Mouse (Mus musculus) c-Kit-negative CD71-positive TER-119-positive erythroid progenitor cells, embryonic 14.5 days (primary cell): ENCODE results near the gene Slc15a5.
"Not testable (repeated sequence)": the region's sequence is repeated elsewhere in the genome, so short reads cannot be mapped to it uniquely, and the experiment has no call there.

Experiments used
- DNase-seq: peaks from one replicate; pipeline ENCODE4 v3.0.0-alpha.2; 2013; ENCODE audit warnings: low read depth, low spot score

Slc15a5 gene

DNA sequence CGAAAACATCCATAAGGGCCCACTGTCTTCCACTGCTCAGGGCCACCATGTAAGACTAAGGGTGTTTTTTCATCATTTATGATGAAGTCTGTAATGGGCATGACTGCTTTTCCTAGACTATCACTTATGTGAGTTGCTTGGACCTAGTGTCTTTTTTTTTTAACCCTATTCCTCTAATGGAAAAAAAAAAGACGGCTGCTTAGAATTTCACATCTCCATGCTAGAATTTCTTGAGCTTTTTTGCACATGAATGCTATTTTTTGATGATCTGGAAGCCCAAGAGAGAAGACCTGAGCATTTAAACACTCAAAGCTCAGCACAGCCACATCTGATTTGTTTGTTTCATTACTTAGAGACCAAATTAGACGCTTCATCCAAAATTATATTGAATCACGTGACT, at the start of gene Slc15a5:
Gene Slc15a5 (minus strand): TSS at position 101 of the 400 bp plus-strand sequence.
- DNase-seq: no peak

DNA sequence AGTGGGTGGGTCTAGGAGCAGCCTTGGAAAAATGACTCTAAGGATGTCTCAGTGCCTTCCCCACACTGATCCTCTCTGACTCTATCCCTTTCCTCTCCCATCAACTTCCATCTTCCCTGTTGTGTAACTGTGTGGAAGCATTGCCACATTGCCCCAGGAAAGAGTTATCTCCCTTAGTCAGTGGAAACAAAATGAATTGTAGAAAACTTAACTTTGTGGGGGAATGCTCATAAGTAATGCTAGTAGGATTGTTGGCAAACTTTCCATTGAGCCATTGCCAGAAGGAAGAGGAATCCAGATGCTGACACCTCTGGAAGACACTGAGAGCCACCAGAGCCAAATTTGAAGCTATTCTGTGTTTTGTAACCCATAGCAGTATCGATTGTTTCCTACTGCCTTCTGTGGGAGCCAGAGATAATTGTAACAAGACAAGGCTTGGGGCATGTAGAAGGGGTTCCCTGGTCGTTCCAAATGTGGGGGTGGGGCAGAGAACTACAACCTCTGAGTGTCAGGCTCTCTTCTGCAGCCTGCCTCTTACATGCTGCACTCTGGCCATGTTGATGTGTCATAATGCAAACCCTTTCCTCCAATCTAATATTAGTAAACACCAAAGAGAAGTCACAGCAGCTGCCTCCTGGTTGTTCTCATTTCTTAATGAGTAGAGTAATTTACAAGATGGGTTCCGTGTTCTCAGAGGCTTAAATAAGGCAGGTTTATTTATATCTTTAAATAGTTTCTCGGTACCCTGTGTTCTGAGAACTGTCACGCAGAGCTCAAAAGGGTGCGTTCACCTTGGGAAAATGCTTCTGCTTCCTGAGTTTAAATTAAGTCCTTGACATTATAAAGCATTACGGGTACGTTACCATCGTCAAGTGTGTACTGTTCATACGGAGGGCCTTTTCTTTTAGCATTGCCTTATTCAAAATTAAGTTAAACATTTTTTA, 48.9 kb upstream of the Slc15a5 start:
- DNase-seq: no peak

DNA sequence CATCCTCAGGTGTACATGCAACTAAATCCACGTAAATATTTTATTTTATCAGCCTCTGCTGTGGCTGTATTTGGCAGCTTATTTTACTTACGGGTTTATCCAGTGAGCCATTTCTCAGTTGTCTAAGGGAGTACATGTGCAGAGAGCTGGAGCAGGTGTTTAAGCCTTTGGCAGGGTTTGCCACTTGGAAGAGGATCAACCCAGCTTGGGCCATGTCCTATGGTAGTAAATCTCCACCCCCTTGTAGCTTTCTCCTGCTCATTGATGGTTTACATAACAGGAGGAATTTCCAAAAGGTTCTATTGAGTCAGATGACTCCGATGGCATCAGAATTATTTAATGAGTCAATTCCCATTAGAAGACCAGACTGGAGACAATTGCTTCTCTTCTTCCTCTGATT, 37.8 kb upstream of the Slc15a5 start:
- no peak for DNase-seq

DNA sequence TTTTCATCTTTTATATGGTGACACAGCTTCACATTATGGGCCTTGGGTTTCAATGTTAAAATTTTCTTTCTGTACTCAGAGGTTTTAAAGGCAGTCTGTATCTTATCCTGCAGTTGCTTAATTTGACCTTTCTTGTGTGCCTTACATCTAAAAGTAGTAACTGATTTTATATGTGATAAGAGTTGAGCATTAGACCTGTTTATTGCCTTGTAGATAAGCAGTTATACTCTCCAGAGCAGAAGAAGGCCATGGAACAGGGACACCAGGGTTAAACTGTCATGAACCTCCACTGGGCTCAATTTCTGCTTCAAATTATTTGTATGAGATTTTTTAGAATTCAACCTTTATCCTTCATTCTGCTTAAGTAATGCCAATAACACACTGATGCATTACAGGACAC, 24.8 kb upstream of the Slc15a5 start:
- DNase-seq: no peak

DNA sequence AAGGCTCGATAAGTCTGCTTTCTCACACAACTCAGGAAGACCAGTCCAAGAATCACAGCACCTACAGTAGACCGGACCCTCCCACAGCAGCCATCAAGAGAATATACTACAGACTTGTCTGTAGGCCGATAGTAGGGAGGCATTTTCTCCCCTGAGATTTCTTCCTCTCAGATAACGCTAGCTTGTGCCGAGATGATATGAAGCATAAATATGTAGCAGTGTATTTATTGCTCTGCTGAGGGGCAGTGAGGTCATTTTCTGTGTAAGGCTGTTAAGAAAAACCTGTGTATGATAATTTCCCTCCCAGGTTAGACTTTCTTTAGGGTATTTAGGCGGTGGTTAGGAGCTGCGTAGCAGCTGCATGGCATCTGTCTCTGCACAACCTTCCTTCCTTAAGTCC, 23.2 kb upstream of the Slc15a5 start:
- no peak for DNase-seq

DNA sequence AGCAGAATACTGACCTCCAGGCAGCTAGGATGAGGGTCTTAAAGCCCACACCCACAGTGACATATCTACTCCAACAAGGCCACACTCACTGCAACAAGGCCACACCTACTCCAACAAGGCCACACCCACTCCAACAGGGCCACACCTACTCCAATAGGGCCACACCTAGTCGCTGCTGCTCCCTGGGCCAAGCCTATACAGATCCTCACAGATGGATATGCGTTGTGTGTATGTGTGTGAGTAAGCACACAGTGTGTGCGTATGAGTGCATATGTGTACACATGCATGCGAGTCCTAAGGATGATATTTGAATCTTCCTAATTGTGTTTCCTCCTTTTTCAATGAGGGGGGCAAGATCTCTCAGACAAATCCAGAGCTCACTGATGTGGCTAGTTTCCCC, 22.1 kb upstream of the Slc15a5 start:
- DNase-seq: no peak

DNA sequence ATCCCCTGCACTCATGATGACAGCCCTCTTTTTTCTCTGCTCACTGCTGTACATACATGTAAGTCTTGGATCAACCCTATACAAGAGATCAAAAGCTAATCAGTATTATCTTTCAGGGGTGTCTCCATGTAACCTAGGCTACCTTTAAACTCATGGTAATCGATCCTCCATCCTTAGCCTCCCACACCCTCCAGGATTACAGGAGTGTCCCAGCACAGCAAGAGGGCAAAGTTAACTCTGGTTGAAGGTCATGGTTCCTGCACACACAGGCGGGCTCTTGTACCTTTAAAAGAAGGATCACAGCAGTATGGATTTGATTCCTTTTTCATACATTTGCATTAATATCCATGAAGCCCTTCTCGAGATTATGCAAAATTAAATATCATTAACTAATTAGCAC, 19.9 kb upstream of the Slc15a5 start:
- no peak for DNase-seq

DNA sequence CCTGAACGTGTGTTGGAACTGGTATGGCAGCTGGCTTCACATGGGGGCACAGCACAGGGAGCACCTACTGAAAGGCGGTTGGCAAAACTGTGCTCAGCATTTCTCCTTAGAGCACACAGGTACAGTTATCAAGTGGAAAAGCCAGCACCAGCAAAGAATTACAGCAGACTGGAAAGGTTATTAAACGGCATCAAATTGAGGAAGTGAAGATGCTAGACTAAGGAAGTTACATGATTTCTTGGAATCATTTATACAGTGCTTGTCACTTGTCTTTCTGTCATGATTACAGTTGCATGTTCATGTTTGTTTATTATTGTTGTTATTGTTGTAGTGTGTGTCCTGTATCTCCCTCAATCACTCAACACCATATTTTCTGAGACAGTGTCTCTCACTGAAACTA, 15.3 kb upstream of the Slc15a5 start:
- no peak for DNase-seq

DNA sequence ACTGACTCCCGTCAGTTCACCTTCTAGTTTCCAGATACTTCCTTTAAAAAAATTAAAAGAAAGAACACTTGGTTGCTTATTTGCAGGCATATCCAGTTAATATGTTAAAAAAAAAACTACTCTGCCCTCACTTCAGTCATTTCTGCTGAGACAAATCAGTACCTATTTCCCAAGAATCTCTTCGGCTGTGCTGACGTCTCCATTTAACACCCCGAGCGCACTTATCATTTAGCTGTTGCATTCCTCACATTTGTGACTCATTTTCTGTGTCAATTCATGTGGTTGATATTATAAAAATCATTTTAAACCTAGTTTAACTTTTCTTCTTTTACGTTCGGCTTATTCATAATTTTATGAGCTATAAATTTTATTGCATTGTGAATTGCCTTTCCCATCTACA, 12.7 kb upstream of the Slc15a5 start:
- DNase-seq: no peak

DNA sequence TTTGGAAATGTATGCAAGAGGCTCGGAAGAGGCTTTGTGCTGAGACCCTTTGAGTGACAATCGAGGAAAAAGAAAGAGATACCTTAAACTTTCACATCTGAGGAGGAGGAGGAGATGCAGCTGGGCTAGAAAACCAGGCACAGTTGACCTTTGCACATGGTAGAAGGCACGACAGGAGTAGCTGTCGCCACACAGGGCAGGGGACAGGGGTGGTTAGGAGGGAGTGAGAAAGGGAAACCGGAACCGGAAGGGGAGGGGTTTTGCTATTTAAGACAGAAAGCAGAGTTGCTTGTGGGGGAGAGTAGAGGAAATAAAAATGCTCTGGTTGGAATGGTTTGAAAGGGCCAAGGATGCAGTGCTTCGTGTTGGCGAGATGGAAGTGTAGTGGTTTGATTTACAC, 9.4 kb upstream of the Slc15a5 start:
- no peak for DNase-seq

DNA sequence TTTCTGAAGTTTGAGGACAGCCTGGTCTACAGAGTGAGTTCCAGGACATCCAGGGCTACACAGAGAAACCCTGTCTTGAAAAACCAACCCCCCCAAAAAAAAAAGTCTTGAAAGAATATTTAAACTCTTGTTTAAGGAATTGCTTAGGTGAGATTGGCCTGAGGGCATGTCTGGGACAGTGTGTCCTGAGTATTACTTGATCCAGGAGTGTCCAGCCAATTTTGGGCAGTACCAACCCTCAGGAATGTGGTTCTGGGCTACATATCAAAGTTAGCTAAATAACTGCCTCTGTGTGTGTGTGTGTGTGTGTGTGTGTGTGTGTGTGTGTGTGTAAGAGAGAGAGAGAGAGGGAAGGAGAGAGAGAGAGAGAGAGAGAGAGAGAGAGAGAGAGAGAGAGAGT, 6.7 kb upstream of the Slc15a5 start:
- not testable (repeated sequence) for DNase-seq

DNA sequence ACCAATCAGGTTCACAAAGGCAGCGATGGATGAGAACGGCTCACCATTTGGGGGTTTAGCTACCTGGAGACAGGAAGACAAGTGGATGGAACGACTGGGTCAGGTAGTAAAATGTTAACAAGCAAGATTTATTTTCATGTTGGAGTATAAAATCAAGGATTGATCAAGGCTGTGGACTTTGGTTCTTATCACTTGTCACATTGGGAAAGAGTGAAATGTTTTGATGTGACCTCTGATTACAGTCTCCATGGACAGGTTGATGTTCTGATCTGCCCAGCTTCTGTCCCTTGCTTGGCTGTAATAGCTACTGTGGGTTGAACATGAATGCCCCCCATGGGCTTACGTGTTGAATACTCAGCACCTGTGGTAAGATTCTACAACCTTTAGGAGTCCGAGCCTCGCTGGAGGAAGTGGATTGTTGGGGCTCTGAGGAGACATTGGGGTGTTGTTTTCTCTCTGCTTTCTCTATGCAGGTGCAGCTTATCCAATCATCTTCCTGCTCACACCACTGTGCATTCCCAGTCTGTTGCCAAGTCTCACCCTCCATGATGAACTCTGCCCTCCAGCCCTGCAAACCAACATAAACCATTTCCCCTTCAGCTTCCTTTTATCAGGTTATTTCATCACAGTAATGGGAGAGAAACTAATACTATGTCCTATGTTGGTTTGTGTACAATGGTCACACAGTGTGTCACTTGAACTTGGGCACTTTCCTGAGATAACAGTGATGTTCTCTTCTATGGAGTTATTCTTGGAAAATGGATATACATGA, 1.2 kb upstream of the Slc15a5 start:
- no peak for DNase-seq

DNA sequence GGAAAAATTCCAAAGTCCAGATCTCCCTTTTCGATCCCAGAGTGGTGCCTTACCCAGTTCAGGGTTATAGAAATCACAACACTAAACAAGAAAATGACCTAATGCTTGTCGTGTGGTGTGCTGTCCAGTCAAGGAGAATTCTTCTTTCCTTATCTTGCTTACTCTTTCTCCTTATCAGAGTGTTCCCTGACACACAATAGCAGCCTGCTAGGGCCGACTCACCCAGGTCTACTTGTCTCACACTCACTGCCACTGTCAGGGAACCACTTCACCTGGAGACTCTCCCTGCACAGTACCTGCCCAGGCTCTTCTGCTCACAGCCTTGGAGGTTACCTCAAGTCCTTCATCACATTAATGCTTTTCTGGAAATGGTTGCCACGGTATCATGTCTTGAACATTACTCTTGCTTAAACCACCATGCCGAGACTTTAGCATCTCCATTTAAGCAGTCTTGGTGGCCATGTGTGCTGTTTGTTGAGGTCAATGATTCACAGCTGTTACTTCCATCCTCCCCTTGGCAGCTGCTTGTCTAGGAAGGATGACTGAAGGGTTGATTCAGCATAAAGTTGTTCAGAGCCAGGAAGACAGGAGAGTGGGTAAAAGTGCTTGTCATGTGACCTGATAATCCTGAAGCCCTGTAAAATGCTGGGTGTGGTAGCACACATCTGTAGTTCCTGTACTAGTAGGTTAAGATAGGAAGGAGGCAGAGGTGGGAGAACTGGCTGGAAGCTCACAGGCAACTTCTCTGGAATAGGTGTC, 1.9 kb downstream of the Slc15a5 start:
- no peak for DNase-seq

DNA sequence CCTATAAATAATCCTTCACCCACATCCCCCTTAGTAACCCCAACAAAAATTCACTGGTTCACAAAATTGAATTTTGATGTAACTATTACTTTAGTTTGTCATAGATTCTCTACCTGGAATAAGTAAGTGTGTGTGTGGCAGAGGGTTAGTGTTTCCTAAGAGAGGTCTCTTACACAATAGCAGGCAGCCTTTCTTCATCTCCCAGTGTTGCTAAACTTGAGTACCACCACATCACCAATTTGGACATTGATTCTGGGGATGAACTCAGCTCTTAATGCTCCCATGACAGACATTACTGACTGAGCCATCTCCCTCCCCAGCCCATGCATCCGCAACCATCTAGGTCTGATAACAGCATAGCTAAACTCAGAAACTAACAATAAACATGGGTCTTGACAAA, 4.0 kb downstream of the Slc15a5 start:
- no peak for DNase-seq

DNA sequence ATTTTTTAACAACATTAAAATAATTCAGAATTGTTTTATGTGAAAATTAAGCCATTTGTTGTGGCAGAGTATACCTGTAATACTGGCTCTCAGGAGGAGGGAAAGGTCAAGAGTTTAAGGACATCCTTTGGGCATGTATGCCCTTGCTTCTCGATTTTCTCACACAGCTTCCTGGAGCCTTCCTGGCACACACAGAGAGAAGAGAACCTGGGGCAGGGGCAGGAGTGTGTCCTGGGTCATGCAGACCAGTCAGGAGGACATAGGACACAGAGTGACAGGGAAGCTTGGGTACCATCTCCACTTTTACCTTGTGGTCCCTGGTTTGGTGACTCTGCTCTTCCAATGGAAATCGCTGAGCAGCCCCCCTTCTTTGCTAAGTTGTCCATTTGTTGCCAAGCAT, 6.2 kb downstream of the Slc15a5 start:
- no peak for DNase-seq

DNA sequence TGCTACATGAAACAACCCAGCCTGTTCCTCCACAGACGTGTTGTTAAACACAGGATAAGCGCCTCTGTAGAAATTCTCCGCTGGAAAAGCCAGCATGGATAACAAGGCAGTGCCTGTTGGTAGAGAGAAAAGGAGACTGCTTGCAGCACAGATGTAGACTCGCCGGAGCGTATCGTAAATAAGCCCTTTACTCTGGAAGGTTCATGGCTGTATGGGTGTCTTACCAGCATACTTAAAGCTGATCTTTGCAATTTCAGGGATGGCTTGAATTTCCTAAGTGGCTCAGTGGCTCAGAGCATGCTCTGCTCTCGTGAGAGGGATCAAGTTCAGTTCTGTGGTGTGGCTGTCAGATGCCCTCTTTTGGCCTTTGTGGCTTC, 6.8 kb downstream of the Slc15a5 start:
- DNase-seq: no peak

DNA sequence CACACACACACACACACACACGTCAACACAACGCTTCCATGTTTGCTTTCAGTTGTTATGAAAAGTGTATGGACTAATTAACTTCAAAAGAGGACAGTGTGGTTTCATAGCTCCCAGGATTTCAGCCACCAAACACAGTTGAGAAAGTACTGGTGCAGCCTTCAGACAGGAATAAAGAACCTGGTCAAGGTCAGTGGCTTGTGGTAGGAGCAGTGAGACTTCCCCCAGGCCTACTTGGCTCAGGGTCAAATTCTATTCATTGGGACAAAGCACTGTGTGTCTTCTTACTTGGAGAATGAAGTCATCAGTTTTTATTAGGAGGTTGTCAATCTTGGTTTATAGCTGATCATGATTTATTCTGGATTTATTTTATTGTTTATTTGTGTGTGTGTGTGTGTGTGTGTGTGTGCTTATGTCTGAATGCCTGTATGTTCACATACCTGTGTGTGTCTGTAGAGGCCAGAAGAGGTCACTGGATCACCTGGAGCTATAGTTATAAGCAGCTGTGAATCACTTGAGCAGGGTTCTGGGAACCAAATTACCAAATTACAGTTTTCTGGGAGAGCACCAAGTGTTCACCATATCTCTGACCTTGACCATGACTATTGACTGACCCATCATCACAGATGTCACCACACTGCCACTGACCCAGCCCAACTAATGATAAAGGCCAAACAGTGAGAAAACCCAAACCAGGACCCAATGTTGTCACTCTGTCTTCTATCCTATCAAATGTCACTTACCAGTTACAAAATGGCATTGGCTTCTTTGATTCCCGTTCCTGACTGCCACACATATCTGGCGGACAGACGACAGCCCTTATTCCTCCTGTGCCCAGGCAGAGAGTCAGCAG, 7.4 kb downstream of the Slc15a5 start:
- DNase-seq: no peak

DNA sequence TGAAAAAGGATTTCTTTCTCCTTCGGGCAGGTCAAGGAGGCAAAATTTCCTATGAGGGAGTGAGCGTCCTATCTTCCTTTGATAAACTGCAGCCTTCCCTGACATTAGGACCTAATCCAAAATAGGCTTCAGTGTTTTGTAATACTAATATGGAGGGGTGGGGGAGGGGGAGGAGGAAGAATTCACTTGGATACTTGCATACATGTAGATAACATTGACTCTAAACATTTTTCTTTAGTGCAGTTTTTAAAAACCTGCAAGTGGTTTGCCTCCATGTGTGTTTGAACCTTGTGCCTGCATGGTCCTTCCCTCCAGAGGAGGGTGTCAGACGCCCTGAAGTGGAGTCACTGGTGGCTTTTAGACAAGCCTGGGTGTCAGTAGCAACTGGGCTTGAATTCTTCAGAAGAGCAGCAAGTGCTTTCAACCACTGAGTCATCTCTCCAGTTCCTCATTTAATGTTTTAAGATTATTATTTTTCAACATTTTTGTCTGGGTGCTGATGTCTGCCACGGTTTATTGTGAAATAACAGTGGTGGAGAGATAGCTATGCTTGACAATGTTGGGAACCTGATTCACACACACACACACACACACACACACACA, 8.1 kb downstream of the Slc15a5 start:
- no peak for DNase-seq

DNA sequence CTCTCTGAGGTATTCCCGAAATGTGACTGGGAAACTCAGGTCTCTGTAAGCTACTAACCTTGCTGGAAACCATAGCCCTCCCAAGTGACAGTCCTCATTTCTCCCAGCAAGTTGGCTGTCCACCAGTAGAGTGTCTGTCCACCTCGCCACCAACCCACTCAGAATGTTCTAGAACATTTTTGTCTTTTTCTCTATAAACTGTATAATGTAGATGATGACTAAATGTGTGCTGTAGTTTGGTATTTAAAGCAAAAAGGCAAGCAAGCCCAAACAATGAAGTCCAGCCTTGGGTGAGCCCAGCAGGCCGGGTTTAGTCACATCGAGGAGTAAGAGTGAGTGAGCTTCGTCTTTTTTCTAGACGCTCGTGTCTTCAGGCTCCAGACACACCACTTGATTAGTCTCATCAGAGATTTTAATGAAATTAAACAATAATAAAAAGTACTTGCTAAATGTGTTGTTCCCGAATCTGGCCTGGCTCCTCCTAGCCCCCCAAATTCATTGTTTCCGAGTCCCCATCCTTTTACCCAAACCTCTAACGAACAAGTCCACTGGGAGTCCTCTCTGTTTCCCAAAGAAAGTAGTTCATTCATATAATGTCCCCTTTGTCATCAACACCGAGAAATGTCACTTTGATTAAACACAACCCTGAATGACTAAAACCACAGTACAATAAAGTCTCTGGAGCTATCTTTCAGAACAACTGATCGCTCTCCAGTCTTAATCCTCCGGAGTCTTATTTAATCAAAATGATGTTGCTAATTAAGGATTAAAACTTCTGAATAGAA, 8.8 kb downstream of the Slc15a5 start:
- DNase-seq: no peak

DNA sequence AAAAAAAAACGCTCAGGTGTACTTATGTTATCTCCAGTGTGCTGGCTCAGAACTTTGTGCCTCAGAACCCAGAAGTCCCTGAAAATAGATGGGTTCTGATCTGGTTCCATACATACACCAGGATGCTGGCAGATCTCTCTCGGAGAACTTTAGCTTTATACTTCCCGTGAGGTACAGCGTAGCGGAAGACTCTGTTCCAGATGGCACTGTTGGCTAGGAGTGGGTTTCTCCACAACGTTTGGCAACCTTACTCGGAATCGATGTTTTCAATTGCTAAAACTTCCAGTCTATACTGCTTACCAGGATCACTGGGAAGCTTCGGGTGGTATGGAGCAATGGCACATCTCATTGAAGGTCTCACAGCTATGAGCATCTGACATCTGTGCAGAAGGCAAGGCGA, 9.8 kb downstream of the Slc15a5 start:
- DNase-seq: no peak
